Mouse (Mus musculus) ovary, adult 18-20 months (tissue): ENCODE measurements around the gene Antxrl.
A peak's percentile ranks its signal among the peaks of the same experiment; 100 is the strongest.

Experiments used
- DNase-seq: peaks from one replicate; pipeline ENCODE4 v3.0.0; 2022; ENCODE audit warnings: low spot score, mixed read lengths

Antxrl gene

GRCm38 (mm10) chr14:34104892-34105291 lies 52.4 kb downstream of the Antxrl start:
- DNase-seq = peak; percentile 26

- no peak for DNase-seq
These were observed 54.0 kb downstream of the Antxrl start for GRCm38 (mm10) chr14:34106389-34107062.

DNA sequence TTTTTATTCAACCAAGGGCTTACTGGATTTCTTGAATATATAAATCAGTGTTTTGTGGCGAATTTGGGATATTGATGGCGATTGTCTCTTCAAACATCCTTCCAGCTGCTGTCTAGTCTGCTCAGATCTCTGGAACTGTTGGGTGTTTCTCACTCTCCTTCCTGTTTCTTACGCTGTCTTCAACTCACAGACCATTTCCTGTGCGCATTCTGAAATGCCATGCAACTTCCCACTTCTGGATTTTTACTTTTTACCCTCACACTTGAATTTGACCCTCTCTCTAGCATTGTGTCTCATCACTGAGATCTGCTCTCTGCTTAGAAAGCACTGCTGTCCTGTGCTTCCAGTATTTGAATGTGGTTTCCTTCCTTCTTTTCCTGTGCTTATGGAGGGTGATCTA lies 55.1 kb downstream of the Antxrl start:
- DNase-seq = no peak

GRCm38 (mm10) chr14:34114311-34114710 lies 61.8 kb downstream of the Antxrl start:
- no peak for DNase-seq

DNA sequence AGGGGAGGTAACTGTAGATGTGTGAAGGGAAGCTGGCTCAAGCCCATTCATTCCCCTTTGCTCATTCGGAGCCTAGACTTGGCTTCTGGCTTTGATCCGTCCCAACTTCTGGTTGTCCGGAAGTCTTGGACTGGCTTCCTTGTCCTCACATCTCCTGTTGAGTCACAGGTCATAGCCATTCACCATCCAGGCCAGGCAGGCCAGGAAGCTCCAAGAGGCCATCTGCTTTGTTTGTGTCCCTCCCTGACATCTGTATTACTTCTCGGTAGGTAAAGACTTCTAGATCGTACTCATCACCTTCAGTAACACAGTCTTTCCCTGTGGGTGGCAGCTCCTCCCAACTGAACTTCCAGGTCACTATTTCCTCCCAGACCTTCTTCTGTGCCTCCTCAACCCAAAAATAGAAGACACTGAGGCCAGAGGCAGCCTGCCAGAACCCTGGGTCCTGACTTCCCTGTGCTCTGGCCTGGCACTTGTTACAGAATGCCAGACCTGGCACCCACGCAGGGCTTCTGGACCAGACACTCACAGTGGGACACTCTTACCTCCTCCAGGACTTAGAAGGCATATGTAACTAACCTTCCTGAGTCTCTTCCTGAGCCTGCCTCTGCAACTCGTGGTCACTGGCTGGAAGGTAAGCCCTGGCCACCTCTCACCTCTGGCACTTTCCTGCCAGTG lies 66.7 kb downstream of the Antxrl start:
- DNase-seq = no peak

- no peak for DNase-seq
These were observed 67.8 kb downstream of the Antxrl start for GRCm38 (mm10) chr14:34120016-34120910.

- no peak for DNase-seq
These were observed 68.4 kb downstream of the Antxrl start for GRCm38 (mm10) chr14:34120923-34121351.

DNA sequence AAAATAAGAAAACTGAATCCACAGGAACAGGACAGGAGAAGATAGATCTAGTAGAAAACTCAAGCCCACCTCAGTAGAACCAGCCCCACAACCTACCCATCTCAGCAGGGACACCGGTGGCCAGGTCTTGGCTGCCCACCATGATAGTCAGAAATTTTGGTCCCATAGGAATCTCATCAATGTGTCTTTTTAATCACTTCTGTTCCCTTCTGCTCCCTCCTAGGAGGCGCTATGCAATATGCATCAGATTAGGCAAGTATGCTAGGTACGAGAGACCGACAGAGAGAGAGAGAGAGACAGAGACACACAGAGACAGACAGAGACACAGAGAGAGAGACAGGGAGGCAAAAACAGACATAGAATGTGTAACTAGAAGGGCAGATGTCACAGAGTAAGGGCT lies 69.2 kb downstream of the Antxrl start:
- no peak for DNase-seq
